Mouse (Mus musculus) hindbrain, embryonic 16.5 days (tissue): ENCODE measurements at regions not wholly inside any gene's neighbourhood (a gene's known extent, or its start where the extent isn't known, plus 50 kb on each side); places are given as distances from the start of the nearest gene placed in this dataset.

Source experiments
- ATAC-seq: fragments of 200-750 bp; cut with Nextera tagmentation; 2 replicates; pipeline ENCODE4 v1.8.0; 2017; ENCODE audit warnings: moderate TSS enrichment, moderate library complexity
- H3K27ac ChIP-seq: fragments of 300-500 bp; sonication (generic); 2 replicates; pipeline ENCODE4 v1.5.1; 2014; ENCODE audit warnings: low read depth, mild to moderate bottlenecking, control low read depth, low read length, moderate library complexity
- H3K27me3 ChIP-seq: fragments of 300-500 bp; sonication (generic); replicated peaks from 2 replicates; pipeline ENCODE4 v1.6.1; 2014; ENCODE audit warnings: low read length; ENCODE audit not compliant: control insufficient read depth, insufficient read depth
- H3K36me3 ChIP-seq: fragments of 300-500 bp; sonication (generic); 2 replicates; pipeline ENCODE4 v1.6.1; 2014; ENCODE audit warnings: mild to moderate bottlenecking, low read length, moderate library complexity, mixed read lengths; ENCODE audit not compliant: control insufficient read depth, insufficient read depth
- H3K4me1 ChIP-seq: fragments of 300-500 bp; sonication (generic); 2 replicates; pipeline ENCODE4 v1.6.1; 2014; ENCODE audit warnings: low read depth, low read length; ENCODE audit not compliant: control insufficient read depth, insufficient read depth
- H3K4me2 ChIP-seq: fragments of 300-500 bp; sonication (generic); 2 replicates; pipeline ENCODE4 v1.6.1; 2014; ENCODE audit warnings: mild to moderate bottlenecking, low read length, control low read depth, moderate library complexity
- H3K4me3 ChIP-seq: fragments of 300-500 bp; sonication (generic); 2 replicates; pipeline ENCODE4 v1.5.1; 2014; ENCODE audit warnings: mild to moderate bottlenecking, low read length, control low read depth, moderate library complexity
- H3K9ac ChIP-seq: fragments of 300-500 bp; sonication (generic); 2 replicates; pipeline ENCODE4 v1.6.1; 2014; ENCODE audit warnings: low read depth, mild to moderate bottlenecking, control low read depth, low read length, moderate library complexity
- H3K9me3 ChIP-seq: fragments of 300-500 bp; sonication (generic); 2 replicates; pipeline ENCODE4 v1.6.1; 2014; ENCODE audit warnings: mild to moderate bottlenecking, low read length, moderate library complexity; ENCODE audit not compliant: control insufficient read depth
- WGBS: fragments of 180-500 bp; shearing (Covaris S2); extraction: QIAGEN DNeasy Blood & Tissue Kit; methylation state at CpG from one replicate; pipeline ENCODE4 v1.1.7; 2014; 5-methylcytosine and 5-hydroxymethylcytosine counted together

GRCm38 (mm10) chr2:116800141-116800540 is 78.3 kb upstream of the Tmco5 start:
- no peak for ATAC-seq
- Histone ChIP-seq H3K9me3 (no peaks in the 10 kb centered on the region), H3K36me3 (no peaks in the 10 kb centered on the region), H3K27me3 (no peaks in the 10 kb centered on the region), H3K27ac (no peak overlapping the region), H3K4me2 (no peak overlapping the region), H3K9ac (no peak overlapping the region), H3K4me1 (no peaks in the 10 kb centered on the region), H3K4me3 (no peak overlapping the region)
- WGBS = 78% methylated on average over 2 of the region's 2 CpGs

GRCm38 (mm10) chr2:116801578-116801977 is 76.9 kb upstream of the Tmco5 start:
- Histone ChIP-seq H3K9me3 (no peaks in the 10 kb centered on the region), H3K4me2 (no peak overlapping the region), H3K9ac (no peak overlapping the region), H3K4me1 (no peaks in the 10 kb centered on the region), H3K27ac (no peak overlapping the region), H3K36me3 (no peaks in the 10 kb centered on the region), H3K27me3 (no peaks in the 10 kb centered on the region), H3K4me3 (no peak overlapping the region)
- no peak for ATAC-seq
- 83% methylated on average over 7 of the region's 7 CpGs for WGBS

- H3K9me3 ChIP-seq = no peaks in the 10 kb centered on the region
- WGBS = 66% methylated on average over 3 of the region's 3 CpGs
- H3K36me3 ChIP-seq = no peaks in the 10 kb centered on the region
- H3K9ac ChIP-seq = no peak overlapping the region
- H3K4me2 ChIP-seq = no peak overlapping the region
- no peak overlapping the region for H3K27ac ChIP-seq
- no peaks in the 10 kb centered on the region for H3K4me1 ChIP-seq
- no peak for ATAC-seq
- no peak overlapping the region for H3K4me3 ChIP-seq
- no peaks in the 10 kb centered on the region for H3K27me3 ChIP-seq
Observed at GRCm38 (mm10) chr2:116807207-116807606, 71.3 kb upstream of the Tmco5 start.

- no peaks in the 10 kb centered on the region for H3K27me3 ChIP-seq
- H3K4me1 ChIP-seq = no peaks in the 10 kb centered on the region
- H3K36me3 ChIP-seq = no peaks in the 10 kb centered on the region
- H3K9me3 ChIP-seq = no peaks in the 10 kb centered on the region
- no peak for ATAC-seq
- no peak overlapping the region for H3K9ac ChIP-seq
- H3K4me2 ChIP-seq = no peak overlapping the region
- H3K4me3 ChIP-seq = no peak overlapping the region
- no peak overlapping the region for H3K27ac ChIP-seq
- WGBS = 71% methylated on average over 7 of the region's 7 CpGs
Observed at GRCm38 (mm10) chr2:116807636-116808035, 70.9 kb upstream of the Tmco5 start.

GRCm38 (mm10) chr2:116808113-116808512 is 70.4 kb upstream of the Tmco5 start:
- H3K27ac ChIP-seq = no peak overlapping the region
- no peaks in the 10 kb centered on the region for H3K9me3 ChIP-seq
- no peak for ATAC-seq
- H3K4me1 ChIP-seq = no peaks in the 10 kb centered on the region; the same call in 1 of the 2 replicates
- 65% methylated on average over 6 of the region's 6 CpGs for WGBS
- H3K36me3 ChIP-seq = no peaks in the 10 kb centered on the region
- H3K9ac ChIP-seq = no peak overlapping the region
- no peaks in the 10 kb centered on the region for H3K27me3 ChIP-seq
- H3K4me2 ChIP-seq = no peak overlapping the region
- H3K4me3 ChIP-seq = no peak overlapping the region

GRCm38 (mm10) chr2:116808554-116808953 is 69.9 kb upstream of the Tmco5 start:
- Histone ChIP-seq H3K27ac (no peak overlapping the region), H3K4me1 (peaks cover 4% of the 10 kb centered on the region), H3K4me3 (no peak overlapping the region), H3K9ac (no peak overlapping the region), H3K36me3 (no peaks in the 10 kb centered on the region), H3K27me3 (no peaks in the 10 kb centered on the region), H3K4me2 (no peak overlapping the region), H3K9me3 (no peaks in the 10 kb centered on the region)
- no peak for ATAC-seq
- 87% methylated on average over 8 of the region's 8 CpGs for WGBS

- H3K27ac ChIP-seq = no peak overlapping the region
- no peaks in the 10 kb centered on the region for H3K36me3 ChIP-seq
- peaks cover 5% of the 10 kb centered on the region for H3K4me1 ChIP-seq
- 93% methylated on average over 16 of the region's 16 CpGs for WGBS
- no peak for ATAC-seq
- no peak overlapping the region for H3K4me2 ChIP-seq
- H3K9ac ChIP-seq = no peak overlapping the region
- no peaks in the 10 kb centered on the region for H3K9me3 ChIP-seq
- no peak overlapping the region for H3K4me3 ChIP-seq
- H3K27me3 ChIP-seq = no peaks in the 10 kb centered on the region
Observed at GRCm38 (mm10) chr2:116810116-116810515, 68.4 kb upstream of the Tmco5 start.

GRCm38 (mm10) chr2:116812869-116813558 is 65.5 kb upstream of the Tmco5 start:
- Histone ChIP-seq H3K4me3 (no peak overlapping the region), H3K4me2 (peak overlapping the region; percentile 21), H3K27me3 (no peaks in the 10 kb centered on the region), H3K27ac (no peak overlapping the region), H3K4me1 (peaks cover 5% of the 10 kb centered on the region), H3K36me3 (no peaks in the 10 kb centered on the region), H3K9me3 (no peaks in the 10 kb centered on the region), H3K9ac (no peak overlapping the region; the same call in 1 of the 2 replicates)
- peak; percentile 54; the same call in 1 of the 2 replicates for ATAC-seq
- WGBS = 39% methylated on average over 13 of the region's 13 CpGs

- ATAC-seq = no peak
- Histone ChIP-seq H3K4me3 (no peak overlapping the region), H3K4me1 (peaks cover 5% of the 10 kb centered on the region), H3K4me2 (peak overlapping the region; percentile 21), H3K27ac (no peak overlapping the region), H3K9ac (no peak overlapping the region), H3K9me3 (no peaks in the 10 kb centered on the region), H3K36me3 (no peaks in the 10 kb centered on the region), H3K27me3 (no peaks in the 10 kb centered on the region)
- 53% methylated on average over 5 of the region's 5 CpGs for whole genome bisulfite sequencing
Observed at GRCm38 (mm10) chr2:116813559-116813895, 65.0 kb upstream of the Tmco5 start.

- WGBS = 45% methylated on average over 6 of the region's 6 CpGs
- H3K9me3 ChIP-seq = no peaks in the 10 kb centered on the region
- no peak overlapping the region for H3K27ac ChIP-seq
- H3K27me3 ChIP-seq = no peaks in the 10 kb centered on the region
- no peak overlapping the region for H3K4me2 ChIP-seq
- H3K4me1 ChIP-seq = peaks cover 7% of the 10 kb centered on the region
- no peaks in the 10 kb centered on the region for H3K36me3 ChIP-seq
- no peak overlapping the region for H3K4me3 ChIP-seq
- no peak for ATAC-seq
- no peak overlapping the region for H3K9ac ChIP-seq
Observed at GRCm38 (mm10) chr2:116817134-116817533, 61.4 kb upstream of the Tmco5 start.
